Mouse (Mus musculus) gastrocnemius, postnatal 10 days (tissue): ENCODE results near the gene Cyp1a2. TPM values are rescaled to one million over a fixed set of nuclear protein-coding genes. Genes with fewer than 3 reads are reported as not detected.
A peak's percentile ranks its signal among the peaks of the same experiment; 100 is the strongest.

Source experiments
- DNase-seq: peaks from one replicate; pipeline ENCODE4 v3.0.0; 2021; ENCODE audit warnings: mixed read lengths
- total RNA-seq, 2 experiments: library from RNA; stranded (reverse); gene quantifications; 2 replicates each; pipeline ENCODE4 v1.2.3; 2021

Cyp1a2 gene
- total RNA-seq, 2 experiments from 2014 or later = 0.14 TPM; not detected in 1

GRCm38 (mm10) chr9:57644944-57645893 lies 38.3 kb downstream of the Cyp1a2 start:
- DNase-seq = peak; percentile 96

GRCm38 (mm10) chr9:57644442-57644943 lies 39.0 kb downstream of the Cyp1a2 start:
- DNase-seq = no peak

GRCm38 (mm10) chr9:57643856-57644180 lies 39.7 kb downstream of the Cyp1a2 start:
- DNase-seq = no peak

GRCm38 (mm10) chr9:57643169-57643855 lies 40.2 kb downstream of the Cyp1a2 start:
- no peak for DNase-seq

- no peak for DNase-seq
Observed at GRCm38 (mm10) chr9:57641775-57642550, 41.5 kb downstream of the Cyp1a2 start.

- no peak for DNase-seq
Observed at GRCm38 (mm10) chr9:57641022-57641421, 42.5 kb downstream of the Cyp1a2 start.

GRCm38 (mm10) chr9:57640384-57640783 lies 43.1 kb downstream of the Cyp1a2 start:
- DNase-seq = peak; percentile 51

- no peak for DNase-seq
Observed at GRCm38 (mm10) chr9:57639661-57640328, 43.7 kb downstream of the Cyp1a2 start.

- no peak for DNase-seq
Observed at GRCm38 (mm10) chr9:57638651-57639459, 44.6 kb downstream of the Cyp1a2 start.

- peak; percentile 74 for DNase-seq
Observed at GRCm38 (mm10) chr9:57637741-57638322, 45.7 kb downstream of the Cyp1a2 start.

GRCm38 (mm10) chr9:57637272-57637671 lies 46.2 kb downstream of the Cyp1a2 start:
- no peak for DNase-seq

- DNase-seq = no peak
Observed at GRCm38 (mm10) chr9:57633481-57634024, 50.0 kb downstream of the Cyp1a2 start.

GRCm38 (mm10) chr9:57629118-57629874 lies 54.2 kb downstream of the Cyp1a2 start:
- DNase-seq = peak; percentile 89

- no peak for DNase-seq
Observed at GRCm38 (mm10) chr9:57628717-57629116, 54.8 kb downstream of the Cyp1a2 start.

GRCm38 (mm10) chr9:57627892-57628291 lies 55.6 kb downstream of the Cyp1a2 start:
- DNase-seq = no peak

GRCm38 (mm10) chr9:57627191-57627590 lies 56.3 kb downstream of the Cyp1a2 start:
- no peak for DNase-seq
